Mouse (Mus musculus) natural killer cell, adult 2 months (primary cell): Measurements from ENCODE around the gene Megf11.

Source experiments
- DNase-seq, 2 experiments: peaks; one replicate each; pipeline ENCODE4 v3.0.0; 2022; ENCODE audit warnings: low spot score in 2 of 2

Gene Megf11

GRCm38 (mm10) chr9:64564315-64564767 lies 178.9 kb downstream of the Megf11 start:
- DNase-seq, result peak; percentile 2 to 13

DNA sequence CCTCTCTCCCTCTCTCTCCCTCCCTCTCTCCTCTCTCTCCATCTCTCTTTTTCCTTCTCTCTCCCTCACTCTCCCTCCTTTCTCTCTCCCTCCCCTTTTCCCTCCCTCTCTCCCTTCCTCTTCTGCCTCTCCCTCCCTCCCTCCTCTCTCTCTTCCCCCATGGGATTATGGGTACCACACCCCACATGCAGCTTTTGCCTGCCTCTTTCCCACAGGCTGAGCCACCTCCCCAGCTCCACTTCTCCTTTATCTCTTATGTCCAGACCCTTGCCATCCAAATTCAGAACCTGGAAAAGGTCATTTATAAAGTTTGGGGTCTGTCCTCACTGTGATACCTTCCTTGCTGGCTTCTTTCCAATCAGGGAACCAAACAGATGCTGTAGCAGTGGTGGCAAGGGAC lies 180.5 kb downstream of the Megf11 start:
- DNase-seq, result no peak

GRCm38 (mm10) chr9:64566376-64566775 lies 180.9 kb downstream of the Megf11 start:
- no peak for DNase-seq

DNA sequence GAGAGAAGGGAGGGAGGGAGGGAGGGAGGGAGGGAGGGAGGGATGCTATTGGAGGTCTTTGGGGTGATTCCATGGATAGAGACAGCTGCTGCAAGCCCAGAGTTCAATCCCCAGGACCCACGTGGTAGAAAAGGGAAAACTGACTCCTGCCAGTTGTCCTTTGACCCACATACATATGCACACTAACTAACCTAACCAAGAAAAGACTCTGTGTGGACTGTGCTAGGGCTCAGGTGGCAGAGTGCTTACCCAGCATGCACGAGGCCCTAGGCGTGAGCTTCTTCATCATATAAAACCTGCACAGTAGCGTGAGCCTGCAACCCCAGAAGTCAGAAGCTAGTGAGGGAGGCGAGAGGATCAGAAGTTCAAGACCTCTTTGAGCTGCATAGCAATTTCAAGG lies 182.1 kb downstream of the Megf11 start:
- no peak for DNase-seq

GRCm38 (mm10) chr9:64568467-64569260 lies 183.2 kb downstream of the Megf11 start:
- no peak for DNase-seq

DNA sequence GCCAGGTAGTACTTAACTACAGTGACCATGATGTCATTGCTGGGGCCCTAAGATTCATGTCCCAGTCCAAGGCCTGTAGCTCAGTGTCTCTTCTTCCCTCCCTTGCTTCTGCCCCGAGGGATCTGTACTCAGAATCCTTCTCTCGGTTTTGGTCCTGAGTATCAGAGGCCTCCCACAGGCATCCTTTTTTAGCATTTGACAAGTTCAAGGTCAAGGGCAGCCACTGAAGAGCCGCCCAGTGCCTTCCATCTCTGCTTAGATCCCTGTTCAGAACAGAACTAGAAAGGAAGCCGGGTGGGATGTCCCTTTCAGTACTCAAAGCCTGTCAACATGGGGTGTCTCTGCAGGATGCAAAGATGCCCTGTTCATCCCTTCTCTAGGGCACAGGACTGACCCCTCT lies 185.0 kb downstream of the Megf11 start:
- no peak for DNase-seq

- DNase-seq, result no peak
Observed at GRCm38 (mm10) chr9:64571091-64571490, 185.7 kb downstream of the Megf11 start.

DNA sequence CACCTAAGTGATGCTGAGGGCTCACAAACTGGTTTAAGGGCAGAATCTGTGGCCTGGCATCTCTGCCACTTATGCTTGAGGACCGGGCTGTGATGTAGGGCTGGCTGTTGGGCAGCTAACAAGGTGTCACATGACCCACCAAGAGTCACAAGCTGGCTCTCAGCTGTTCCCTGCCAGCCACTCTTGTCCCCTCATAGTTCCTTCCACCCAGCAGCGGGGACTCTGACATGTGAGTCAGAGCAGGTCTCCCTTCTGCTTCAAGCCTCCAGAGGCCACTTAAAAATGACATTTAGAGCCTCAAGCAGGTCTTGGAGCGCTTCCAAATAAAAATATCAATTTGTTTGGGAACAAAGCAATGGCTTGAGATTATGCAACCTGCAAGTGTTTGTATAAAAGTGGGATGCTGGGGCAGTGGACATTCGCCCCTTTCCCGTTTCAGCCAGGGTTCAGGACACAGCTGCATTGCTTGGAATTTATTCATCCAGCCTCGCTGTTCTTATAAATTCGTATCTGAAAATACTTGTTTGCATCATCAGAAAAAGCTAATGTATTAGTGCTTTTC lies 187.3 kb downstream of the Megf11 start:
- no peak for DNase-seq

GRCm38 (mm10) chr9:64575658-64576057 lies 190.2 kb downstream of the Megf11 start:
- no peak for DNase-seq

DNA sequence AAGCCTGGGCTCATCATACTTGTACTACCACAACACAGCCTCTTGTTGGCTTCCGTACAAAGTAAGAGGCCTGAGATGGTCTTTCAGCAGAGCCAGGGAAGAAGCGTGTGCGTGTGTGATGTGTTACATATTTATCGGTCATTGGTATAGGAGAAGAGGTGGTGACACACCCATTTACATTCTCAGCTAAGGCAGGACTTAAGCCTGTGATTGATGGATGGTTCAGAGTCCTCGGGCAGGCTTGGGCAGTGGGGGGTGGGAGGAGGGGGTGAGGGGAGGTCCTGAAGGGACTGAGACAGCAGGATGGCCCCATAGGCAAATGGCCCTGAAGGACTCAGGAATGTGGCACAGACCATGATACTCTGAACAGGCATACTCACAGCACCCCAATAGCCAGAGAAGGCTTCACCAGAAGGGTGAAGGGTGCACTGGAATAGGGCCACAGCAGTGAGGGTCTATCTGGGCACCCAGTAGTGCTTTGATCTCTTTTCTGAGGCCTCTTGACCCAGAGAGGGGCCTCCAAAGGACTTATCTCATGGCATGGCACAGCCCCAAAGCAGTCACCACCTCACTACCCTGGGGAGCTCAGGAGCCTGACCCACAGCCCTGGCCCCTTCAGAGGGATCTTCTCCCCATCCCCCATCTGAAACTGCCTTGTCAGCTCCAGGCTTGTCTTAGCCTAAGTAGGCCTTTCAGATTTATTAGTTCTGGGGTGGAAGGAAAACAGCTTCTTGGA lies 190.9 kb downstream of the Megf11 start:
- DNase-seq, result no peak

DNA sequence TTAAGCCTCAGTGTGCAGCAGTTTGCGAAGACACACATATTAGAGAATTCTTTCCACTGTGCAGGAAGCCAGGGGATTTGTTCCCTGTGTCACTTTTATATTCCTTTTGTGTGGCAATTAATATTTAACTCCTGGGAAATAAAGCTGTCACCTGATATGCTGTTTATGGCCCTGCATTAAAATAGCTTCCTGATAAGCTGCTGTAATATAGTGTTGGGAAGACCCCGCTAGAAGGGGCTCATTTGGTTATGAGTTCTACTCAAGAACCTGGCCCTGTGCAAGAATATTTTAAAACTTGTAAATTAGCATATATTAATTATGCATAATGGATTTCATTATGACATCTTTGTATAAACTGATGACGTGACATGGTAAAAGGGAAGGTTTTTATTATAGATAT lies 191.7 kb downstream of the Megf11 start:
- DNase-seq, result no peak

GRCm38 (mm10) chr9:64578014-64578413 lies 192.6 kb downstream of the Megf11 start:
- DNase-seq, result no peak

DNA sequence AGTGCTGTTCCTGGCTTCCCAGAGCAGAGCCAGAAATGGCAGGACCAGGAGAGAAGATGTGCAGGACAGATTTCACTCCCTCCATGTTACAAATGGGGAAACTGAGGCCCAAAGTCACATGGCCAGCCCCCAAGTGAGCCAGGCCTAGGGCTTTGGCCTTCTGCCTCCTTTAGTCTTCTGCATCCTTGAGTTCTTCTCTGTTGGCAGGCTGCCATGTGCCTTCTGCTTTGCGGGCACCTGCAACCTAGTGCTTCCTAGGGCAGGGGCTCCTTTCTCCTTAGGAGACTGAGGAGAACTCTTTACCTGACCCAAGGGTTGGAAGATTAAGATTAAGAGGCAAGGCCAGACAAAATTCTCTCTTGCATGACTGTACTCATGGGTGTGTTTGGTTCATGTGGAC lies 193.9 kb downstream of the Megf11 start:
- no peak for DNase-seq

- no peak for DNase-seq
Observed at GRCm38 (mm10) chr9:64586292-64586691, 200.9 kb downstream of the Megf11 start.

DNA sequence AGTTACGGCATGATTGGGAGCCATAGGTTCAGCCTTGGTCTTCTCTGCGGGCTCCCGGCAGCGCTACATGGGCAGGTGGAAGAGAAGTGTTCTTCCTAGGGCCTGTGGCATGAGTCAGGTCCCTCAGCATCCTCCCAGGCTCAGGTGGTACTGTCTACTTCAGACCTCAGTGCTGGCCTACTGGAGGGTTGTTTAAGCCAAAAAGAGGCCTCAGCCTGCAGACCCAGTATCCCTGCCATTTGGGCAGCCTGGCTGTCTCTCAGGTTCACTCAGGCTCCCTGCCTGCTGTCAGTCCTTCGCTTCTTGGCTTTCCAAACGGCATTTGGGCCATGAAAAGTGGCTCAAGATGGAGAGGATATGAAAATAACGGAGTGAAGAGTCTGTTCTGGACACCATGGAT lies 202.6 kb downstream of the Megf11 start:
- no peak for DNase-seq

GRCm38 (mm10) chr9:64590634-64591041 lies 205.2 kb downstream of the Megf11 start:
- DNase-seq, result no peak

- no peak for DNase-seq
Observed at GRCm38 (mm10) chr9:64591436-64591835, 206.0 kb downstream of the Megf11 start.

DNA sequence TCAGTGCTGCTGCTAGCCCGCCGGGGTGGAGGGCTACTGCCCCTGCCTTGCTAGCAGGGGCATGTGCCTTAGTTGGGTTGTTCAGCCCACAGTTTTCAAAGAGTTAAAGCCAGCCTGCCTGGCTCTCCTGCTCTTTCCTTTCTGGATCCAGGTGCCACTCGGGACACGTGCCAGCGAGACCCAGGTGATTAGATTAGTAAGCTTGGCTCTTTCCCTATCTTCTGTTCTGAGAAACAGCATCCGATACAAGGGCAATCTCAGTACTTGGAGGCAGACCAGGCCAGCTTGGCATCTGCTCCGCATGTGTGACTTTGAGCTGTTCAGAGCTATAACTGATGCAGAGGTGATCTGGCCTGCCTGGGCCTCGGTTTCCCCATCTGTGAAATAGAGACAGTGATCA lies 209.0 kb downstream of the Megf11 start:
- no peak for DNase-seq

GRCm38 (mm10) chr9:64598427-64598826 lies 213.0 kb downstream of the Megf11 start:
- DNase-seq, result no peak

DNA sequence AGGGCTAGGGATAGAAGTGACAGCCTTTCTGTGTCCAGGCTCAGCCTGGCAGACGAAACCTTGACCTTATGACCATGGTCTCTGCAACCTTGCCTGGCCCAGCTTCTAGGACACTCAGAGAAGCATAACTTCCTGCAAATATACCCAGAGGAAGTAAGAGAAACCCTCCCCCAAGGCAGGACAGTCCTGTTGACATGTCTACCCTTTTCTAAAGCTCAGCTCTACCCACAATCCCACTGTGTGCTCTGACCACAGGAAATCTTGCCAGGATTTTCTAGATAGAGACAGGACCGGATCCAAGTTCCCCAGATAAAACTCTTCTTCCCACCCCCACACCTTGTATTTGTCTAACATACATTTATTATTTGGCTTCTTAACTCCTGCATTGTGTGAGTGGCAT lies 215.3 kb downstream of the Megf11 start:
- no peak for DNase-seq

- no peak for DNase-seq
Observed at GRCm38 (mm10) chr9:64602895-64603294, 217.5 kb downstream of the Megf11 start.

DNA sequence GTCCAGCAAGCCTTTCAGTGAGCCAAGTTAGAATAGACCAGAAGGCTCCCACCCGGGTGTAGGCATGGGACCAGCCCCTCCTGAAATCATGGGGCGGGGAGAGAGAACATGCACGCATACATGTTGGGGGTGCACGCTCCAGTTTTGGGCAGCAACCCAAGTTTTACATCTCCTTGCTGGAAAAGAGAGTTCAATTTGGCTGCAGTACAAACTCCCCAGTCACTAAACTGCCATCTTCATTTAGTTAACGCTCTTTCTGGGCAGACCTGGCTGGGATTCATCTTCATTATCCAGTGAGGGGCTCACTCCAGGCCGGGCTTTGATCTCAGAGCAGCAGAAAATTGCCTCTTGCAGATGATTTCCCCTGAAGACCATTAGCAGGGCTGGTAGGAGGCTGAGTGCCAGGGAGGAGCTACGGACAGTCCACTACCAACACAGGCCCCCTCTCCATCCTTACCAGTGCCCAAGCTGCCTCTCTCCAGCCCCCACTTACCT lies 218.8 kb downstream of the Megf11 start:
- no peak for DNase-seq
